Mouse (Mus musculus): ENCODE results near the gene Capza2. TPM values are rescaled to one million over a fixed set of nuclear protein-coding genes. Genes with fewer than 3 reads are reported as not detected.

Gene Capza2
- polyA plus RNA-seq, 1 experiment, result 8.8 TPM

DNA sequence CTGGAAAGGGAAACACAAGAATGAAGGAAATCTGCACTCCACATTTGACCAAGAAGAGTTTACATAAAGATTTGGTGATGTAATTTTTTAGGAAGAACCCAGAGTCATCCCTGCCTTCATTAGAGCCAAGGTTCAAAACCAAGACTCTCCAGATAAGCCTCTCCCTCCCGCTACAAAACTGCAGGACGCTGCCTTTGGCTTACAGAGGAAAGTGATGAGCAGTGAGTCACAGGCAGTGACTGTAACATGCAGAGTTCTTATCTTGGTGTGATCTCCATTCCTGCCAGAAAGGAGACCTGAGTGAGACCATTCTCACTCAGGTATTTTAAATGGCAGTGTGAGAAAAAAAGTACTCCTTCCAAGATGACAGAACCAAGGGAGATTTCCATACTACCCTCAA is 34.5 kb upstream of the Capza2 start:
- H3K36me3 ChIP-seq (ENCODE audit: control insufficient read depth, insufficient read depth, low read length), result no peaks in the 10 kb centered on the region
- H3K27me3 ChIP-seq (ENCODE audit: control insufficient read depth, insufficient read depth, low read length), result no peaks in the 10 kb centered on the region
- H3K4me1 ChIP-seq (ENCODE audit: control insufficient read depth, insufficient read depth, low read length), result no peaks in the 10 kb centered on the region
- TF ChIP-seq CTCF (IDR thresholded peaks at IDR 0.05; ENCODE audit: control insufficient read depth, insufficient read depth, insufficient replicate concordance, low read depth, low read length) (no peak), POLR2A (IDR thresholded peaks at IDR 0.05; ENCODE audit: control insufficient read depth, low read depth, low read length) (no peak)
- H3K4me3 ChIP-seq (ENCODE audit: control insufficient read depth, low read depth, low read length), result no peak overlapping the region
- no peak overlapping the region for H3K27ac ChIP-seq (ENCODE audit: control insufficient read depth, insufficient read depth, low read depth, low read length)

GRCm38 (mm10) chr6:17606915-17607314 is 29.1 kb upstream of the Capza2 start:
- Histone ChIP-seq H3K27ac (ENCODE audit: control insufficient read depth, insufficient read depth, low read depth, low read length) (no peak overlapping the region), H3K27me3 (ENCODE audit: control insufficient read depth, insufficient read depth, low read length) (no peaks in the 10 kb centered on the region)
- TF ChIP-seq POLR2A (IDR thresholded peaks at IDR 0.05; ENCODE audit: control insufficient read depth, low read depth, low read length) (no peak), CTCF (IDR thresholded peaks at IDR 0.05; ENCODE audit: control insufficient read depth, insufficient read depth, insufficient replicate concordance, low read depth, low read length) (no peak)

DNA sequence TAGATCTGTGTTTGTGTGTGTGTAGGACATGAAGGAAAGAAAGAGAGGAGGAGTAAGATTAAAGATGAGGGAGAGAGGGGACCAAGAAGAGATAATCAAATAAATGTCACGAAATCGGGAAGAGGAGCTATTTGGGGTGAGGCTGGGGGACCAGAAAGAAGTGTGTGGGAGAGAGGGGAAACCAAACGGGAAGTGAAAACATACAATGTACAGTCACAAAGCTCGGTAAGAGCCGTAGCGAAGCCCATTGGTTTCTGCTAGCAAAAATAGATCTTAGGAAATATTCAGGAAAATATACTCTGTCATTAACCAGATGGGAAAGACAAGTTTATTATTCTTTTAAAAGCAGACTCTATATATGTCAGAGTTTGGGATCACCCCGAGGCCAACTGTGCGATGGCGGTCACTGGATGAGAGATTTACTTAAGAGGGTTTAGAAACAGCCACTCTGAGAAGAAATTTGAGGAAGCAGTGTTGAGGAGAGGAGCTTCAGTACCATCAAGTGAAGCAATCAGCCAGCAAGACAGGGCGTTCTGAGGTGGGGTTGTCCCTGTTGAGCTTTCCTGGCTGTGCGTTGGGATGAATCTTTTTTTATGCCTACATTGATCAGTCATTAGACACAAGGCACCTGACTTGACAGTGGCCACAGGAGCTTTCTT is 24.6 kb upstream of the Capza2 start:
- Histone ChIP-seq H3K36me3 (ENCODE audit: control insufficient read depth, insufficient read depth, low read length) (no peaks in the 10 kb centered on the region), H3K4me1 (ENCODE audit: control insufficient read depth, insufficient read depth, low read length) (no peaks in the 10 kb centered on the region)
- no peak for TF ChIP-seq POLR2A (IDR thresholded peaks at IDR 0.05; ENCODE audit: control insufficient read depth, low read depth, low read length)

More at GRCm38 (mm10) chr6:17606915-17607314, 29.1 kb upstream of the Capza2 start:
- Histone ChIP-seq H3K4me3 (ENCODE audit: control insufficient read depth, low read depth, low read length) (no peak overlapping the region), H3K36me3 (ENCODE audit: control insufficient read depth, insufficient read depth, low read length) (no peaks in the 10 kb centered on the region), H3K4me1 (ENCODE audit: control insufficient read depth, insufficient read depth, low read length) (no peaks in the 10 kb centered on the region)

GRCm38 (mm10) chr6:17612652-17613051 is 23.4 kb upstream of the Capza2 start:
- Histone ChIP-seq H3K27me3 (ENCODE audit: control insufficient read depth, insufficient read depth, low read length) (no peaks in the 10 kb centered on the region), H3K4me3 (ENCODE audit: control insufficient read depth, low read depth, low read length) (no peak overlapping the region), H3K36me3 (ENCODE audit: control insufficient read depth, insufficient read depth, low read length) (no peaks in the 10 kb centered on the region), H3K27ac (ENCODE audit: control insufficient read depth, insufficient read depth, low read depth, low read length) (no peak overlapping the region), H3K4me1 (ENCODE audit: control insufficient read depth, insufficient read depth, low read length) (no peaks in the 10 kb centered on the region)
- TF ChIP-seq POLR2A (IDR thresholded peaks at IDR 0.05; ENCODE audit: control insufficient read depth, low read depth, low read length) (no peak), CTCF (IDR thresholded peaks at IDR 0.05; ENCODE audit: control insufficient read depth, insufficient read depth, insufficient replicate concordance, low read depth, low read length) (no peak)

More for the DNA sequence above, 24.6 kb upstream of the Capza2 start:
- Histone ChIP-seq H3K27me3 (ENCODE audit: control insufficient read depth, insufficient read depth, low read length) (no peaks in the 10 kb centered on the region), H3K27ac (ENCODE audit: control insufficient read depth, insufficient read depth, low read depth, low read length) (no peak overlapping the region), H3K4me3 (ENCODE audit: control insufficient read depth, low read depth, low read length) (no peak overlapping the region)

GRCm38 (mm10) chr6:17620823-17621222 is 15.2 kb upstream of the Capza2 start:
- Histone ChIP-seq H3K27ac (ENCODE audit: control insufficient read depth, insufficient read depth, low read depth, low read length) (no peak overlapping the region), H3K4me3 (ENCODE audit: control insufficient read depth, low read depth, low read length) (no peak overlapping the region), H3K27me3 (ENCODE audit: control insufficient read depth, insufficient read depth, low read length) (no peaks in the 10 kb centered on the region), H3K36me3 (ENCODE audit: control insufficient read depth, insufficient read depth, low read length) (no peaks in the 10 kb centered on the region), H3K4me1 (ENCODE audit: control insufficient read depth, insufficient read depth, low read length) (no peaks in the 10 kb centered on the region)
- TF ChIP-seq CTCF (IDR thresholded peaks at IDR 0.05; ENCODE audit: control insufficient read depth, insufficient read depth, insufficient replicate concordance, low read depth, low read length) (no peak), POLR2A (IDR thresholded peaks at IDR 0.05; ENCODE audit: control insufficient read depth, low read depth, low read length) (no peak)

DNA sequence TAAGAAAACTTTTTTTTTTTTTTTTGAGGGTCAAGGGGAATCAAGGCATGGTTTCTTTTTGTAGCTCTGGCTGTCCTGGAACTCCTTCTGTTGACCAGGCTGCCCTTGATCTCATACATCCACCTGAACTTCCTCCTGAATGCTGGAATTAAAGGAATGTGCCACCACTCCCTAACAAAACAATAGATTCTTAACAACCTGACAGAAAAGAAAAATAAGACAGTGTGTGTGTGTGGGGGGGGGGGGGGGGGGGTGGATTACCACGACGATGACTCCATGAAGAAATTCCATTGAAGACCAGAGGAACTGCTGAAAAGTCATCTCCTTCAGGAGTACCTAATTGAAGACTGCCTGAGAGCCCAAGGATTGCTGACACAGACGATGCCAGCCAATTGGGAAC is 14.6 kb upstream of the Capza2 start:
- no peaks in the 10 kb centered on the region for H3K36me3 ChIP-seq (ENCODE audit: control insufficient read depth, insufficient read depth, low read length)
- no peak overlapping the region for H3K27ac ChIP-seq (ENCODE audit: control insufficient read depth, insufficient read depth, low read depth, low read length)
- H3K4me1 ChIP-seq (ENCODE audit: control insufficient read depth, insufficient read depth, low read length), result no peaks in the 10 kb centered on the region
- TF ChIP-seq POLR2A (IDR thresholded peaks at IDR 0.05; ENCODE audit: control insufficient read depth, low read depth, low read length) (no peak), CTCF (IDR thresholded peaks at IDR 0.05; ENCODE audit: control insufficient read depth, insufficient read depth, insufficient replicate concordance, low read depth, low read length) (no peak)
- no peak overlapping the region for H3K4me3 ChIP-seq (ENCODE audit: control insufficient read depth, low read depth, low read length)
- no peaks in the 10 kb centered on the region for H3K27me3 ChIP-seq (ENCODE audit: control insufficient read depth, insufficient read depth, low read length)

DNA sequence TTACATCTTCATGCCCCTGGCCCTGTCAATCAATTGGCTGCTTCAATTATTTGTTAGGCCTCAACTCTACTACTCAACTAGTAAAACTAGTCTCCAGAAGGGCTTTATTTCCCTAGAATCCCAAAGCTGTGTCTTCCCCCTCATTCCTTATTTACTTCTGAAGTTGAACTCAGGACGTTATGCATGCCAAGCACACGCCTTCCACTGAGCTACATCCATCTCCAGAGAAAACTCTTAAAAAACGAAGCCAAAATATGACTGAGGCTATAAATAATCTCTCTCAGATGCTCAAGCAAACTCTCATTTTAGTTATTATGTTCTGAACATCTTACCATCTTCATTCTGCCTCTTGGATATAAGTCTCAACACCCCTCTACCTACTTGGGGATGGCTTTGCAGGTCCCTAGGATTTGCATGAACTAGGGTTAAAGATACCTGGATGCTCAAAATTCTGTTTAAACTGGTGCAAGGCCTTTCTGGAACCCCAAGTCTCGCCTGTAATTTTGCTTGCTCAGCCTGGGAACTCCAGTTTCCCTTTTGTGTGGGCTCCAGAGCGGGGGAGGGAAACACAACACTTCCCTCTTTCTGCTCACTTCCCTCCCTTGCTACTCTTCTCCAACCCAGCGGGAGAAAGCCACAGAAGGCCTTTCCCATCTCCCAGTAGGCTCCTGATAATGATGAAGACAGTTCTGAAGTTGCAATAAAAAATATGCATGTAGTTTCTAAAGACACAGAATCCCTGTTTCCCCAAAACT is 7.2 kb upstream of the Capza2 start:
- H3K4me3 ChIP-seq (ENCODE audit: control insufficient read depth, low read depth, low read length), result no peak overlapping the region
- H3K27ac ChIP-seq (ENCODE audit: control insufficient read depth, insufficient read depth, low read depth, low read length), result no peak overlapping the region
- H3K4me1 ChIP-seq (ENCODE audit: control insufficient read depth, insufficient read depth, low read length), result 0 out of 2 replicates have a peak, but pooled peaks cover 2% of the 10 kb centered on the region
- TF ChIP-seq CTCF (IDR thresholded peaks at IDR 0.05; ENCODE audit: control insufficient read depth, insufficient read depth, insufficient replicate concordance, low read depth, low read length), result no peak
- TF ChIP-seq POLR2A (IDR thresholded peaks at IDR 0.05; ENCODE audit: control insufficient read depth, low read depth, low read length), result no peak
- H3K27me3 ChIP-seq (ENCODE audit: control insufficient read depth, insufficient read depth, low read length), result no peaks in the 10 kb centered on the region
- no peaks in the 10 kb centered on the region for H3K36me3 ChIP-seq (ENCODE audit: control insufficient read depth, insufficient read depth, low read length)

Data from testis, adult 2 months (tissue).